Mouse (Mus musculus) CH12.LX (cell line): ENCODE results near the gene Gm49405.

ENCODE experiments used
- CHD1 ChIP-seq: IDR thresholded peaks from 2 replicates; pipeline ENCODE4 v1.6.1; 2012; ENCODE audit warnings: low read depth, low read length, improper control_type of control experiment, inconsistent platforms
- CTCF ChIP-seq, 2 experiments: IDR thresholded peaks in 1 of 2; conservative IDR thresholded peaks in 1 of 2; 2 replicates each; pipeline ENCODE4 v1.5.1; 2011 to 2012; ENCODE audit warnings: low read depth in 2 of 2, low read length in 2 of 2, improper control_type of control experiment in 1 of 2, inconsistent platforms in 1 of 2, mild to moderate bottlenecking in 1 of 2, moderate library complexity in 1 of 2
- EP300 ChIP-seq: IDR thresholded peaks from 2 replicates; pipeline ENCODE4 v1.6.1; 2011; ENCODE audit warnings: low read length, improper control_type of control experiment
- POLR2A ChIP-seq: IDR thresholded peaks from 2 replicates; pipeline ENCODE4 v1.6.1; 2011; ENCODE audit warnings: low read depth, mild to moderate bottlenecking, improper control_type of control experiment, low read length
- ZMIZ1 ChIP-seq: IDR thresholded peaks from 2 replicates; pipeline ENCODE4 v1.6.1; 2012; ENCODE audit warnings: low read depth, mild to moderate bottlenecking, inconsistent platforms, low read length, improper control_type of control experiment

DNA sequence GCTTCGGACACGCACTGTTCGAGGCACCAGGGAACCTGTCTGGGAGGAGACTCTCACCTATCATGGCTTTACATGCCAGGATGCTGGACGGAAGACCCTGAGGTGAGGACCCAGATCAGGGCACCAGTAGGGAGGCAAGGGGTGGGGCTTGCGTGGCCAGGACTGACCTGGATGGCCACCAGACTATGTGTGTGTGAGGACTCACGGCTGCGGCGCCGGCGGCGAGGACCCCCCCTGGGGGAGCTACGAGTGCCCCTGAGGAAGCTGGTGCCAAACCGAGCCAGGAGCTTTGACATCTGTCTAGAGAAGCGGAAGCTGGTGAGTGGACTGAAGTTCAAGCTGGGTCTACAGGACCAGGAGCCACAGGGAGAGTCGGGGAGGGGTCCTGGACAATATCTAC is 3.9 kb downstream of the Gm49405 start:
- no peak for TF ChIP-seq CHD1
- no peak for TF ChIP-seq EP300
- TF ChIP-seq ZMIZ1 = no peak
- TF ChIP-seq POLR2A = no peak
- TF ChIP-seq CTCF (conservative IDR thresholded peaks at IDR 0.05 in 1 of 2, IDR thresholded peaks at IDR 0.05 in 1 of 2; ENCODE audit: low read depth in 2 of 2, low read length in 2 of 2) = no peak
